Mouse (Mus musculus): ENCODE measurements around the gene Ifna1.

DNA sequence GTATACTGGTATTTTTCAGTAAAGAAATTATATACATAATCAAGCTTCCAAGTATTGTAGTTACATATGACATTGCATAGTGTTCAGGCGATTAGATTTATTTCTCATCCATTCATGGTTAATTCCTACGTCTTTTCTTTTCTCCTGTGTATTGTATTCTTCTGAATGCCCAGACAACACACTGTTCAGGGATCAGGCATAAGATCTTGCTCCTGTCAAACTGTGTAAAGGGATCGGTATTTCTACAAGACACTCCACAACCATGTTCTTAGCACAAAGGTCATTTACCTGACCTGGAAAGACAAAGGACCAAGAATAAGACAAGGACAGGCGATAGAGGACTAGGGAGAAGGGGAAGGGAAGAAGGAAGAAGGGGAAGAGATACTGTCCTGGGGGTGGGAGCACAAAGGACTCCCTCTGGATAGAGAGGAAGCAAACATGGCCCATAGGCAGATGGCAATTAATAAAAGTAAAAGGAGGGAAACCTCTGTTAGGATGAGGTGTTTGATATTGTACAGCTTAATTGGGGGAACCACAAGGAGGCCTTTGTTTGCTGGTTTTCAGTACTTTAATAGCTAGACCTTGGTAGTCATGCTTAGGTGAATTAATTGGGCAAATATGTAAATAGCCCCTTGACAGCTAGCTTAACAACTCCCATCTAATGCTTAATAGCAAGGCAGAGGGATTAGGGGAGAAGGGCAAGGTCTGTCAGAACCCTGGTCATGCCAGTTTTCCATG, 1.3 kb downstream of the Ifna1 start:
- TF ChIP-seq CHD1 (IDR thresholded peaks at IDR 0.05; ENCODE audit: low read depth, low read length): no peak
- TF ChIP-seq EP300 (IDR thresholded peaks at IDR 0.05; ENCODE audit: low read length): no peak
- no peak for TF ChIP-seq POLR2A (IDR thresholded peaks at IDR 0.05; ENCODE audit: low read depth, low read length)
- TF ChIP-seq KAT2A (IDR thresholded peaks at IDR 0.05; ENCODE audit: insufficient replicate concordance, low read length): no peak
- TF ChIP-seq UBTF (IDR thresholded peaks at IDR 0.05; ENCODE audit: low read depth, low read length): no peak
- no peak for TF ChIP-seq JUND (conservative IDR thresholded peaks at IDR 0.05; ENCODE audit: low read depth, low read length)
- no peak for TF ChIP-seq MEF2A (IDR thresholded peaks at IDR 0.05; ENCODE audit: borderline replicate concordance, low read depth, low read length)
- no peak for TF ChIP-seq HCFC1 (IDR thresholded peaks at IDR 0.05; ENCODE audit: low read depth, low read length)
- TF ChIP-seq NRF1 (IDR thresholded peaks at IDR 0.05; ENCODE audit: low read depth, low read length): no peak
- no peak for TF ChIP-seq CTCF (conservative IDR thresholded peaks at IDR 0.05 in 1 of 2, IDR thresholded peaks at IDR 0.05 in 1 of 2; ENCODE audit: low read depth in 2 of 2, low read length in 2 of 2)
- TF ChIP-seq USF1 (IDR thresholded peaks at IDR 0.05; ENCODE audit: low read depth, low read length): no peak
- TF ChIP-seq MAZ (IDR thresholded peaks at IDR 0.05; ENCODE audit: low read depth, low read length): no peak

Measured in CH12.LX (cell line).